Mouse (Mus musculus) megakaryocyte, adult 5-6 weeks (primary cell): ENCODE measurements around the gene Usp7. TPM values are rescaled to one million over a fixed set of nuclear protein-coding genes. Genes with fewer than 3 reads are reported as not detected.
A peak's percentile ranks its signal among the peaks of the same experiment; 100 is the strongest.
"Not testable (repeated sequence)": the region's sequence is repeated elsewhere in the genome, so short reads cannot be mapped to it uniquely, and the experiment has no call there.

Experiments
- ATAC-seq: 2 replicates; pipeline ENCODE4 v1.8.0; 2016; ENCODE audit warnings: mild to moderate bottlenecking, inconsistent platforms; ENCODE audit not compliant: poor library complexity, severe bottlenecking
- total RNA-seq, 2 experiments: library from RNA; stranded (forward) in 1 of 2; stranded (reverse) in 1 of 2; fragments of 153-499, 151-499 nt in 1 of 2; fragments of 221-1000, 200-1000 nt in 1 of 2; gene quantifications; 2 replicates each; pipeline versions ENCODE4 v1.2.3 to v1.2.4; 2015 to 2017

The Usp7 gene
- total RNA-seq, 2 experiments from 2014 or later: 122 to 132 TPM

- ATAC-seq: no peak
These were observed 39.8 kb downstream of the Usp7 start for GRCm38 (mm10) chr16:8752334-8752733.

- 0 out of 2 replicates have a peak, but pooled peaks have one; percentile 10 for ATAC-seq
These were observed 40.4 kb downstream of the Usp7 start for GRCm38 (mm10) chr16:8751555-8752235.

GRCm38 (mm10) chr16:8748904-8749303 is 43.2 kb downstream of the Usp7 start:
- no peak for ATAC-seq

- ATAC-seq: peak; percentile 66
These were observed 43.8 kb downstream of the Usp7 start for GRCm38 (mm10) chr16:8748175-8748846.

GRCm38 (mm10) chr16:8747772-8748171 is 44.3 kb downstream of the Usp7 start:
- ATAC-seq: peak; percentile 46; the same call in 1 of the 2 replicates

GRCm38 (mm10) chr16:8746509-8746908 is 45.6 kb downstream of the Usp7 start:
- no peak for ATAC-seq

GRCm38 (mm10) chr16:8745751-8746150 is 46.4 kb downstream of the Usp7 start:
- ATAC-seq: 0 out of 2 replicates have a peak, but pooled peaks have one; percentile 22

GRCm38 (mm10) chr16:8743989-8744388 is 48.1 kb downstream of the Usp7 start:
- no peak for ATAC-seq

- ATAC-seq: no peak
These were observed 50.4 kb downstream of the Usp7 start for GRCm38 (mm10) chr16:8741697-8742096.

- no peak for ATAC-seq
These were observed 51.0 kb downstream of the Usp7 start for GRCm38 (mm10) chr16:8741110-8741509.

GRCm38 (mm10) chr16:8738542-8739514 is 53.3 kb downstream of the Usp7 start:
- ATAC-seq: peak; percentile 94

GRCm38 (mm10) chr16:8737666-8738541 is 54.2 kb downstream of the Usp7 start:
- ATAC-seq: no peak

- no peak for ATAC-seq
These were observed 54.8 kb downstream of the Usp7 start for GRCm38 (mm10) chr16:8737341-8737665.

GRCm38 (mm10) chr16:8736757-8737156 is 55.4 kb downstream of the Usp7 start:
- ATAC-seq: no peak

GRCm38 (mm10) chr16:8736032-8736431 is 56.1 kb downstream of the Usp7 start:
- peak; percentile 43 for ATAC-seq

- no peak for ATAC-seq
These were observed 57.4 kb downstream of the Usp7 start for GRCm38 (mm10) chr16:8734693-8735092.

GRCm38 (mm10) chr16:8733624-8734023 is 58.5 kb downstream of the Usp7 start:
- no peak for ATAC-seq

- ATAC-seq: not testable (repeated sequence)
These were observed 59.7 kb downstream of the Usp7 start for GRCm38 (mm10) chr16:8732450-8732849.

- ATAC-seq: no peak
These were observed 60.5 kb downstream of the Usp7 start for GRCm38 (mm10) chr16:8731630-8732029.

- ATAC-seq: no peak
These were observed 63.9 kb downstream of the Usp7 start for GRCm38 (mm10) chr16:8728111-8728748.
